Mouse (Mus musculus) embryonic facial prominence, embryonic 15.5 days (tissue): ENCODE measurements at regions not wholly inside any gene's neighbourhood (a gene's known extent, or its start where the extent isn't known, plus 50 kb on each side); places are given as distances from the start of the nearest gene placed in this dataset.

Experiments
- ATAC-seq: fragments of 200-750 bp; cut with Nextera tagmentation; 2 replicates; pipeline ENCODE4 v1.8.0; 2017; ENCODE audit warnings: low read depth, moderate TSS enrichment; ENCODE audit not compliant: insufficient number of reproducible peaks, low FRiP score, low TSS enrichment
- H3K27ac ChIP-seq: fragments of 300-500 bp; sonication (generic); replicated peaks from 2 replicates; pipeline ENCODE4 v1.5.1; 2015; ENCODE audit warnings: mild to moderate bottlenecking, inconsistent platforms
- H3K27me3 ChIP-seq: fragments of 300-500 bp; sonication (generic); 2 replicates; pipeline ENCODE4 v1.6.1; 2015; ENCODE audit warnings: inconsistent platforms
- H3K36me3 ChIP-seq: fragments of 300-500 bp; sonication (generic); 2 replicates; pipeline ENCODE4 v1.6.1; 2015; ENCODE audit warnings: mild to moderate bottlenecking, inconsistent platforms
- H3K4me1 ChIP-seq: fragments of 300-500 bp; sonication (generic); 2 replicates; pipeline ENCODE4 v1.6.1; 2015; ENCODE audit warnings: inconsistent platforms
- H3K4me2 ChIP-seq: fragments of 300-500 bp; sonication (generic); replicated peaks from 2 replicates; pipeline ENCODE4 v1.6.1; 2015; ENCODE audit warnings: mild to moderate bottlenecking, inconsistent platforms
- H3K4me3 ChIP-seq: fragments of 300-500 bp; sonication (generic); replicated peaks from 2 replicates; pipeline ENCODE4 v1.5.1; 2015; ENCODE audit warnings: mild to moderate bottlenecking, inconsistent platforms
- H3K9ac ChIP-seq: fragments of 300-500 bp; sonication (generic); 2 replicates; pipeline ENCODE4 v1.6.1; 2015; ENCODE audit warnings: inconsistent platforms
- H3K9me3 ChIP-seq: fragments of 300-500 bp; sonication (generic); replicated peaks from 2 replicates; pipeline ENCODE4 v1.6.1; 2016; ENCODE audit warnings: inconsistent platforms
- WGBS: fragments of 180-500 bp; shearing (Covaris S2); methylation state at CpG from one replicate; pipeline ENCODE4 v1.1.7; 2015; 5-methylcytosine and 5-hydroxymethylcytosine counted together

- no peak overlapping the region for H3K4me3 ChIP-seq
- H3K4me1 ChIP-seq = 0 out of 2 replicates have a peak, but pooled peaks cover 4% of the 10 kb centered on the region
- no peak overlapping the region for H3K9ac ChIP-seq
- H3K36me3 ChIP-seq = no peaks in the 10 kb centered on the region
- no peaks in the 10 kb centered on the region for H3K9me3 ChIP-seq
- no peaks in the 10 kb centered on the region for H3K27me3 ChIP-seq
- H3K27ac ChIP-seq = no peak overlapping the region
- 88% methylated on average over 6 of the region's 6 CpGs for WGBS
- H3K4me2 ChIP-seq = no peak overlapping the region
- ATAC-seq = no peak
Observed at GRCm38 (mm10) chr6:31165011-31165410, 206.1 kb upstream of the Klf14 start.

GRCm38 (mm10) chr6:31166347-31166746 is 207.5 kb upstream of the Klf14 start:
- Histone ChIP-seq H3K4me3 (no peak overlapping the region), H3K36me3 (no peaks in the 10 kb centered on the region), H3K4me1 (no peaks in the 10 kb centered on the region), H3K27me3 (no peaks in the 10 kb centered on the region), H3K27ac (no peak overlapping the region), H3K4me2 (no peak overlapping the region), H3K9ac (no peak overlapping the region), H3K9me3 (no peaks in the 10 kb centered on the region)
- ATAC-seq = no peak
- 57% methylated on average over 8 of the region's 8 CpGs for WGBS

GRCm38 (mm10) chr6:31167732-31168131 is 208.9 kb upstream of the Klf14 start:
- Histone ChIP-seq H3K27me3 (no peaks in the 10 kb centered on the region), H3K9ac (no peak overlapping the region), H3K36me3 (no peaks in the 10 kb centered on the region), H3K27ac (no peak overlapping the region), H3K4me1 (no peaks in the 10 kb centered on the region), H3K4me2 (no peak overlapping the region), H3K9me3 (no peaks in the 10 kb centered on the region), H3K4me3 (no peak overlapping the region)
- no peak for ATAC-seq
- 80% methylated on average over 5 of the region's 5 CpGs for WGBS

- WGBS = 77% methylated on average over 3 of the region's 3 CpGs
- no peak overlapping the region for H3K9ac ChIP-seq
- H3K36me3 ChIP-seq = no peaks in the 10 kb centered on the region
- no peak overlapping the region for H3K4me3 ChIP-seq
- no peaks in the 10 kb centered on the region for H3K4me1 ChIP-seq
- H3K27me3 ChIP-seq = no peaks in the 10 kb centered on the region
- H3K9me3 ChIP-seq = no peaks in the 10 kb centered on the region
- H3K27ac ChIP-seq = no peak overlapping the region
- ATAC-seq = no peak
- no peak overlapping the region for H3K4me2 ChIP-seq
Observed at GRCm38 (mm10) chr6:31168730-31169129, 209.9 kb upstream of the Klf14 start.

- H3K9ac ChIP-seq = no peak overlapping the region
- no peak overlapping the region for H3K4me2 ChIP-seq
- no peaks in the 10 kb centered on the region for H3K27me3 ChIP-seq
- no peaks in the 10 kb centered on the region for H3K4me1 ChIP-seq
- ATAC-seq = no peak
- no peak overlapping the region for H3K27ac ChIP-seq
- no peak overlapping the region for H3K4me3 ChIP-seq
- WGBS = 75% methylated on average over 9 of the region's 9 CpGs
- no peaks in the 10 kb centered on the region for H3K9me3 ChIP-seq
- no peaks in the 10 kb centered on the region for H3K36me3 ChIP-seq
Observed at GRCm38 (mm10) chr6:31169343-31169742, 210.5 kb upstream of the Klf14 start.

GRCm38 (mm10) chr6:31169868-31170600 is 211.2 kb upstream of the Klf14 start:
- no peaks in the 10 kb centered on the region for H3K36me3 ChIP-seq
- H3K27ac ChIP-seq = no peak overlapping the region
- H3K4me3 ChIP-seq = no peak overlapping the region
- H3K4me1 ChIP-seq = no peaks in the 10 kb centered on the region
- no peaks in the 10 kb centered on the region for H3K27me3 ChIP-seq
- 49% methylated on average over 9 of the region's 9 CpGs for WGBS
- no peak for ATAC-seq
- no peak overlapping the region for H3K9ac ChIP-seq
- no peak overlapping the region for H3K4me2 ChIP-seq
- no peaks in the 10 kb centered on the region for H3K9me3 ChIP-seq

- Histone ChIP-seq H3K4me3 (no peak overlapping the region), H3K9ac (no peak overlapping the region), H3K36me3 (no peaks in the 10 kb centered on the region), H3K4me2 (no peak overlapping the region), H3K27me3 (no peaks in the 10 kb centered on the region), H3K9me3 (no peaks in the 10 kb centered on the region), H3K4me1 (no peaks in the 10 kb centered on the region), H3K27ac (no peak overlapping the region)
- no peak for ATAC-seq
- WGBS = 70% methylated on average over 10 of the region's 10 CpGs
Observed at GRCm38 (mm10) chr6:31171831-31172569, 213.1 kb upstream of the Klf14 start.

GRCm38 (mm10) chr6:31175769-31176168 is 216.9 kb upstream of the Klf14 start:
- Histone ChIP-seq H3K4me2 (no peak overlapping the region), H3K9ac (no peak overlapping the region), H3K27ac (no peak overlapping the region), H3K27me3 (no peaks in the 10 kb centered on the region), H3K9me3 (no peaks in the 10 kb centered on the region), H3K4me3 (no peak overlapping the region), H3K4me1 (no peaks in the 10 kb centered on the region), H3K36me3 (no peaks in the 10 kb centered on the region)
- 67% methylated on average over 6 of the region's 6 CpGs for WGBS
- ATAC-seq = no peak

GRCm38 (mm10) chr6:31176368-31176767 is 217.5 kb upstream of the Klf14 start:
- no peak overlapping the region for H3K9ac ChIP-seq
- H3K4me1 ChIP-seq = no peaks in the 10 kb centered on the region
- no peak overlapping the region for H3K27ac ChIP-seq
- no peaks in the 10 kb centered on the region for H3K27me3 ChIP-seq
- WGBS = 65% methylated on average over 8 of the region's 8 CpGs
- H3K9me3 ChIP-seq = no peaks in the 10 kb centered on the region
- no peaks in the 10 kb centered on the region for H3K36me3 ChIP-seq
- no peak for ATAC-seq
- H3K4me2 ChIP-seq = no peak overlapping the region
- H3K4me3 ChIP-seq = no peak overlapping the region

GRCm38 (mm10) chr6:31176831-31177230 is 218.0 kb upstream of the Klf14 start:
- WGBS = 63% methylated on average over 1 of the region's 1 CpGs
- Histone ChIP-seq H3K27ac (no peak overlapping the region), H3K4me3 (no peak overlapping the region), H3K4me2 (no peak overlapping the region), H3K9me3 (no peaks in the 10 kb centered on the region), H3K4me1 (no peaks in the 10 kb centered on the region), H3K9ac (no peak overlapping the region), H3K36me3 (no peaks in the 10 kb centered on the region), H3K27me3 (no peaks in the 10 kb centered on the region)
- no peak for ATAC-seq

GRCm38 (mm10) chr6:31178201-31178880 is 219.5 kb upstream of the Klf14 start:
- Histone ChIP-seq H3K4me1 (no peaks in the 10 kb centered on the region), H3K4me2 (no peak overlapping the region), H3K9me3 (no peaks in the 10 kb centered on the region), H3K27ac (no peak overlapping the region), H3K4me3 (no peak overlapping the region), H3K36me3 (no peaks in the 10 kb centered on the region), H3K27me3 (no peaks in the 10 kb centered on the region), H3K9ac (no peak overlapping the region)
- WGBS = 80% methylated on average over 8 of the region's 8 CpGs
- ATAC-seq = no peak
